Comparison of ENCODE assay signal across 14 mouse cellular contexts in the genomic region with DNA sequence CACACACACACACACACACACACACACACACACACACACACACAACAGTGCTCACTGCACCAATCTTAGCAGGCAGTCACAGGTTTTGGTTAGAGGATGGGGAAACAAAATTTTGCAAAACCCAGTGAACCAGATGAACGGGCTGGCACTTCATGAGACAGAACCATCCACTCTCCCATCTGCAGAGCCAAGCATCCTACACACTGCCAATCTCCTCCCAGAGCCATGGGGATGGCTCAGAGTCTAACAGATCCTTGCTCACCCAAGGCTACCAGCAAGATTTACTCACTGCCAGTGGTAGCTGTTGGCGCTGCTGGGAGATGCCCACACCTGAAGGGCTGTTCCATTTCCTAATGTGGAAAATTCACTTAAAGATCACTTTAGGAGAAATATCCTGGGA.
DNase-seq lines count a peak whose midpoint lies in the region; ATAC-seq and TF ChIP-seq lines count a peak whose summit lies in the region.
"Had no signal": no experiment of that assay in that cellular context is flagged by ENCODE, and none has a peak within 500 bp of the region (broad histone marks: within the 10 kb centered on the region; RNA-seq: fewer than 3 reads in every experiment).

No protein-coding gene starts in this region.

- no peak for ATAC-seq in megakaryocyte progenitor cell, adult 5-6 weeks (replicated peaks; ENCODE audit: poor library complexity)
- ATAC-seq: lung, postnatal 0 days had no signal

- peak; percentile 11 to 30 for DNase-seq in left cerebral cortex, postnatal 14 days (ENCODE audit: low spot score in 2 of 2)
- DNase-seq in left cerebral cortex, adult 11 months (ENCODE audit: low spot score), result no peak
- DNase-seq in cerebellum, postnatal 10 days, result peak; percentile 58 to 64
- peak; percentile 60 to 75 for DNase-seq in layer of hippocampus, adult 2 months (ENCODE audit: low spot score in 2 of 2)
- DNase-seq in right cerebral cortex, postnatal 36 days (ENCODE audit: low spot score in 2 of 2), result peak; percentile 48 to 54
- no peak for DNase-seq in B cell, adult 2 months
- DNase-seq: heart, postnatal 10 days; kidney, adult 11 months; liver, embryonic 13.5 days; thymus, postnatal 25 days had no signal

- no peak overlapping the region for H3K4me3 ChIP-seq in layer of hippocampus, adult 2 months
- H3K4me3 ChIP-seq: liver, embryonic 13.5 days; stomach, embryonic 15.5 days had no signal

- TF ChIP-seq CTCF in layer of hippocampus, adult 2 months (conservative IDR thresholded peaks at IDR 0.05), result no peak

- H3K27ac ChIP-seq in layer of hippocampus, adult 2 months, result peak overlapping the region; percentile 72; the same call in 1 of the 2 replicates
- H3K27ac ChIP-seq: hindbrain, embryonic 14.5 days; liver, embryonic 13.5 days; stomach, embryonic 15.5 days had no signal

- intact Hi-C loops in left cerebral cortex, postnatal 14 days (cut with DNase I), result no loop called here

Comparison
In these comparisons a context has a peak if more than half of its experiments do, and no peak if none do; other contexts are left out.
1. DNase-seq: peak in left cerebral cortex, postnatal 14 days (2 of 2), cerebellum, postnatal 10 days (2 of 2), layer of hippocampus, adult 2 months (2 of 2) and right cerebral cortex, postnatal 36 days (2 of 2); none in left cerebral cortex, adult 11 months (single experiment) and B cell, adult 2 months (0 of 2).